Mouse (Mus musculus) testis, adult 2 months (tissue): ENCODE results near the gene Ppara. TPM values are rescaled to one million over a fixed set of nuclear protein-coding genes. Genes with fewer than 3 reads are reported as not detected.

Experiments
- H3K27ac ChIP-seq: fragments of 200-500 bp; 2 replicates; pipeline ENCODE4 v1.5.1; 2012; ENCODE audit warnings: low read depth, low read length; ENCODE audit not compliant: control insufficient read depth, insufficient read depth
- H3K27me3 ChIP-seq: fragments of 200-500 bp; 2 replicates; pipeline ENCODE4 v1.6.1; 2012; ENCODE audit warnings: mild to moderate bottlenecking, low read length, moderate library complexity; ENCODE audit not compliant: control insufficient read depth, insufficient read depth
- H3K36me3 ChIP-seq: fragments of 200-500 bp; 2 replicates; pipeline ENCODE4 v1.6.1; 2012; ENCODE audit warnings: mild to moderate bottlenecking, low read length; ENCODE audit not compliant: control insufficient read depth, insufficient read depth
- H3K4me1 ChIP-seq: fragments of 200-500 bp; 2 replicates; pipeline ENCODE4 v1.6.1; 2012; ENCODE audit warnings: low read length; ENCODE audit not compliant: control insufficient read depth, insufficient read depth
- H3K4me3 ChIP-seq: fragments of 200-500 bp; 2 replicates; pipeline ENCODE4 v1.5.1; 2012; ENCODE audit warnings: low read depth, mild to moderate bottlenecking, low read length, moderate library complexity, mixed read lengths; ENCODE audit not compliant: control insufficient read depth
- CTCF ChIP-seq: fragments of 200-500 bp; IDR thresholded peaks from 2 replicates; pipeline ENCODE4 v1.5.1; 2012; ENCODE audit warnings: low read depth, mild to moderate bottlenecking, inconsistent platforms, low read length, moderate library complexity; ENCODE audit not compliant: control insufficient read depth, insufficient read depth, insufficient replicate concordance
- POLR2A ChIP-seq: fragments of 200-500 bp; IDR thresholded peaks from 2 replicates; pipeline ENCODE4 v1.6.1; 2012; ENCODE audit warnings: low read depth, mild to moderate bottlenecking, inconsistent platforms, low read length, moderate library complexity; ENCODE audit not compliant: control insufficient read depth
- polyA plus RNA-seq: library from polyadenylated mRNA; depleted of rRNA; stranded (reverse); fragments of >200 nt; gene quantifications from 2 replicates; pipeline ENCODE4 v1.2.3, GENCODE M21; 2012

Gene Ppara
- polyA plus RNA-seq, 1 experiment, result 0.63 TPM

- Histone ChIP-seq H3K36me3 (no peaks in the 10 kb centered on the region), H3K4me1 (peaks cover 2% of the 10 kb centered on the region; the same call in 1 of the 2 replicates)
These were observed 17.0 kb upstream of the Ppara start for GRCm38 (mm10) chr15:85717800-85718199.

DNA sequence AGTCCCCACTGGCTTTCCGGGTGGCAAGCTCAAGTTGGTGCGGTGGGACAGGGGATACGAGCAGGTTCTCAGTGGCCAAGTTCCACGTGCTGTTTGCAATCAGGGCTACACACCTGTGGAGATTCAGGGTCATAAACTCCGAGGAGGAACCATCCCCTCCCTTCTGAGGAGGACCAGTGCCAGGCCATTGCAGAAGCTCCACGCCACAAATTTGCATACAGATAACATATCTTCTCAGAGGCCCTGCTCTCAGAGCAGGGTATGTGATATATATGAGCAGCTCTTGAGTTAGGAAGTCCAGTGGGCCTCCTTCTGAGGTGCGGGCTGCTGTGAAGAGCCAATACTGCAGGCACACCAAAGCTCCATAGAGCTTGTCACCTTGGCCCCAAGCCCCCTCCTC, 15.8 kb upstream of the Ppara start:
- TF ChIP-seq POLR2A, result no peak
- no peak for TF ChIP-seq CTCF
- Histone ChIP-seq H3K36me3 (no peaks in the 10 kb centered on the region), H3K27ac (no peak overlapping the region), H3K27me3 (no peaks in the 10 kb centered on the region), H3K4me3 (no peak overlapping the region), H3K4me1 (peaks cover 2% of the 10 kb centered on the region; the same call in 1 of the 2 replicates)

More at GRCm38 (mm10) chr15:85717800-85718199, 17.0 kb upstream of the Ppara start:
- H3K27ac ChIP-seq, result no peak overlapping the region
- no peaks in the 10 kb centered on the region for H3K27me3 ChIP-seq
- TF ChIP-seq CTCF, result no peak
- no peak for TF ChIP-seq POLR2A
- no peak overlapping the region for H3K4me3 ChIP-seq

DNA sequence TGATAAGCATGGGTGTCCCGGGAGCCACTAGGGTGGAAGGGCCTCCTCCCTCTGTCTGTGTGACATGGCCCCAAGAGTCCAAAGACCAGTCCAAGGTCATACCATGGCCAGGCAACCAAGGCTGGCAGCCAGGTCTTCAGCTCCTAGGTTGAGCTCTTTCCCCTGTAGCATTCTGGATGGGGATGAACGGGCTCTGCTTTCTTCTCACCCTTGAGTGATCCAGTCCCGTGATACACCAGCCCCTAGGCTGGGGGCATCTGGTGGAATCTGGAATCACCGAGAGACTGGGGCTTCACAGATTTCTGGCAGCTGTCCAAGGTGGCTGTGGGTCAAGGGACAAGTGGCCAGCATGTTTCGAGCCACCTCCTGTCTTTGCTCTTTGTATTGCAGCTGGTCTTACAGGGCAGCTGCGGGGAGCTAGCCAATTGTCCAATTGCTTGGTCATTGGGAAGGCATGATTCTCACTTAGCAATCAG, 14.4 kb upstream of the Ppara start:
- Histone ChIP-seq H3K4me1 (peaks cover 2% of the 10 kb centered on the region; the same call in 1 of the 2 replicates), H3K4me3 (no peak overlapping the region), H3K27me3 (no peaks in the 10 kb centered on the region), H3K27ac (no peak overlapping the region), H3K36me3 (no peaks in the 10 kb centered on the region)
- TF ChIP-seq CTCF, result no peak
- TF ChIP-seq POLR2A, result no peak

- no peaks in the 10 kb centered on the region for H3K27me3 ChIP-seq
- no peaks in the 10 kb centered on the region for H3K36me3 ChIP-seq
- TF ChIP-seq POLR2A (no peak), CTCF (no peak)
- H3K4me1 ChIP-seq, result no peaks in the 10 kb centered on the region; the same call in 1 of the 2 replicates
- H3K4me3 ChIP-seq, result no peak overlapping the region
- no peak overlapping the region for H3K27ac ChIP-seq
These were observed 10.3 kb upstream of the Ppara start for GRCm38 (mm10) chr15:85724271-85725165.

DNA sequence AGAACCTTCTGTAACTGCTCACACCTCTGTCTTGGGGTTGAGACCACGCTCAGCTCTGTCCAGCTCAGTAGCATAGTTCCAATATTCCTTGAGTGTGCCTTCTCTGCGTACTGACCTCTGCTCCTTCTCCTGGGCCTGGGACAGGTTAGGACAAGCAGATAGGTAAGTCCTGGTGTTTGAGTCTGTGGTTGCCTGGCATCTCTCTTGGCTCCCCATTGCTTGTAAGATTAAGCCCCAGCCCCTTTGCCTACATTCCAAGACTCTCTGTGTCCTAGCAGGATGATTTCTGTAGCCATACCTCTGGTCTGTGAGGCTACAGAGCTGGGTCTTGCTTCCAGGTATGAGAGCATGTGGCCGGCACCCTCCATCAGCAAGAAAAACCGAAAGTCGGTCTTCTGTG, 6.6 kb upstream of the Ppara start:
- H3K27me3 ChIP-seq, result no peaks in the 10 kb centered on the region
- no peaks in the 10 kb centered on the region for H3K36me3 ChIP-seq
- no peak overlapping the region for H3K27ac ChIP-seq
- H3K4me3 ChIP-seq, result no peak overlapping the region
- no peak for TF ChIP-seq CTCF
- no peak for TF ChIP-seq POLR2A
- H3K4me1 ChIP-seq, result no peaks in the 10 kb centered on the region; the same call in 1 of the 2 replicates

- Histone ChIP-seq H3K36me3 (no peaks in the 10 kb centered on the region), H3K27me3 (no peaks in the 10 kb centered on the region), H3K27ac (no peak overlapping the region), H3K4me3 (no peak overlapping the region), H3K4me1 (no peaks in the 10 kb centered on the region; the same call in 1 of the 2 replicates)
- TF ChIP-seq POLR2A (no peak), CTCF (no peak)
These were observed 5.5 kb upstream of the Ppara start for GRCm38 (mm10) chr15:85729256-85729655.

- no peaks in the 10 kb centered on the region; the same call in 1 of the 2 replicates for H3K4me1 ChIP-seq
- no peaks in the 10 kb centered on the region for H3K27me3 ChIP-seq
- TF ChIP-seq POLR2A (no peak), CTCF (no peak)
- H3K27ac ChIP-seq, result no peak overlapping the region
- no peaks in the 10 kb centered on the region for H3K36me3 ChIP-seq
- no peak overlapping the region for H3K4me3 ChIP-seq
These were observed 4.8 kb upstream of the Ppara start for GRCm38 (mm10) chr15:85730027-85730426.
